Mouse (Mus musculus) hindbrain, embryonic 10.5 days (tissue): Measurements from ENCODE around the gene Hpcal1. TPM values are rescaled to one million over a fixed set of nuclear protein-coding genes. Genes with fewer than 3 reads are reported as not detected.

Experiments used
- DNase-seq: peaks from one replicate; pipeline ENCODE4 v3.0.0-alpha.2; 2017; ENCODE audit warnings: low spot score
- H3K27ac ChIP-seq: fragments of 300-500 bp; sonication (generic); 2 replicates; pipeline ENCODE4 v1.5.1; 2016; ENCODE audit warnings: mild to moderate bottlenecking, moderate library complexity
- H3K27me3 ChIP-seq: fragments of 300-500 bp; sonication (generic); 2 replicates; pipeline ENCODE4 v1.6.1; 2016; ENCODE audit warnings: mild to moderate bottlenecking; ENCODE audit not compliant: poor library complexity, insufficient read depth, severe bottlenecking
- H3K36me3 ChIP-seq: fragments of 300-500 bp; sonication (generic); 2 replicates; pipeline ENCODE4 v1.6.1; 2016; ENCODE audit warnings: mild to moderate bottlenecking, moderate library complexity
- H3K4me1 ChIP-seq: fragments of 300-500 bp; sonication (generic); replicated peaks from 2 replicates; pipeline ENCODE4 v1.6.1; 2016; ENCODE audit warnings: mild to moderate bottlenecking
- H3K4me3 ChIP-seq: fragments of 300-500 bp; sonication (generic); 2 replicates; pipeline ENCODE4 v1.5.1; 2016; ENCODE audit warnings: mild to moderate bottlenecking, moderate library complexity
- H3K9me3 ChIP-seq: fragments of 300-500 bp; sonication (generic); 2 replicates; pipeline ENCODE4 v1.6.1; 2016; ENCODE audit warnings: mild to moderate bottlenecking, moderate library complexity
- WGBS: fragments of 180-500 bp; shearing (Covaris S2); methylation state at CpG from one replicate; pipeline ENCODE4 v1.1.7; 2016; 5-methylcytosine and 5-hydroxymethylcytosine counted together
- polyA plus RNA-seq: library from polyadenylated mRNA; unstranded; fragments of >200 nt; fragmentation: Nextera tagmentation; extraction: Ambion mirVana; gene quantifications from 2 replicates; pipeline ENCODE4 v1.2.1, GENCODE M21; 2016

The Hpcal1 gene
- polyA plus RNA-seq, 1 experiment from 2014 or later = 39.9 TPM

- H3K27ac ChIP-seq = peak overlapping the region; percentile 35; the same call in 1 of the 2 replicates
- no peaks in the 10 kb centered on the region for H3K36me3 ChIP-seq
- no peak overlapping the region for H3K4me3 ChIP-seq
- H3K4me1 ChIP-seq = peaks cover 48% of the 10 kb centered on the region
- 33% methylated on average over 6 of the region's 6 CpGs for WGBS
- H3K27me3 ChIP-seq = no peaks in the 10 kb centered on the region
- no peaks in the 10 kb centered on the region for H3K9me3 ChIP-seq
- DNase-seq = no peak
Observed at GRCm38 (mm10) chr12:17738473-17738872, 47.8 kb downstream of the Hpcal1 start.

DNA sequence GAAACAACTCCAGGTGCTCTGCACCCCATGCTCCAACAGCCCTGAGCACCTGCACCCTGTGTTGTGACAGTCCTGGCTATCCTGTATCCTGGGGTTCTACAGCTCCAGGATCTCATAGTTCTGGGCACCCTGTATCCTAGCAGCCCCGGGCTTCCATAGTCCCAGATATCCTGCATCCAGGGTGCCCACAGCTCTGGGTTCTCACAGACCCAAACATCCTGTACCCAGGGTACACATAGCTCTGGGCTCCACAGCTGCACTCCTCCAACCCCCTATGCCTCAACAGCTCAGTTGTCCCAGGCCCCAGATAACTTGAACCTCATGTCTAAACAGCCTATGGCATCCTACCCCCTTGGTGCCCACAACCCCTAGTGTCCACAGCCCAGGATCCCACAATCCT lies 49.6 kb downstream of the Hpcal1 start:
- Histone ChIP-seq H3K27ac (no peak overlapping the region), H3K4me1 (peaks cover 50% of the 10 kb centered on the region), H3K9me3 (no peaks in the 10 kb centered on the region), H3K27me3 (no peaks in the 10 kb centered on the region), H3K36me3 (no peaks in the 10 kb centered on the region), H3K4me3 (no peak overlapping the region)
- DNase-seq = no peak
- WGBS = 87% methylated on average over 1 of the region's 1 CpGs

GRCm38 (mm10) chr12:17741637-17742364 lies 51.1 kb downstream of the Hpcal1 start:
- Histone ChIP-seq H3K4me1 (peaks cover 63% of the 10 kb centered on the region), H3K9me3 (no peaks in the 10 kb centered on the region), H3K27ac (no peak overlapping the region), H3K4me3 (no peak overlapping the region), H3K36me3 (no peaks in the 10 kb centered on the region), H3K27me3 (no peaks in the 10 kb centered on the region)
- no peak for DNase-seq
- WGBS = 81% methylated on average over 17 of the region's 17 CpGs

DNA sequence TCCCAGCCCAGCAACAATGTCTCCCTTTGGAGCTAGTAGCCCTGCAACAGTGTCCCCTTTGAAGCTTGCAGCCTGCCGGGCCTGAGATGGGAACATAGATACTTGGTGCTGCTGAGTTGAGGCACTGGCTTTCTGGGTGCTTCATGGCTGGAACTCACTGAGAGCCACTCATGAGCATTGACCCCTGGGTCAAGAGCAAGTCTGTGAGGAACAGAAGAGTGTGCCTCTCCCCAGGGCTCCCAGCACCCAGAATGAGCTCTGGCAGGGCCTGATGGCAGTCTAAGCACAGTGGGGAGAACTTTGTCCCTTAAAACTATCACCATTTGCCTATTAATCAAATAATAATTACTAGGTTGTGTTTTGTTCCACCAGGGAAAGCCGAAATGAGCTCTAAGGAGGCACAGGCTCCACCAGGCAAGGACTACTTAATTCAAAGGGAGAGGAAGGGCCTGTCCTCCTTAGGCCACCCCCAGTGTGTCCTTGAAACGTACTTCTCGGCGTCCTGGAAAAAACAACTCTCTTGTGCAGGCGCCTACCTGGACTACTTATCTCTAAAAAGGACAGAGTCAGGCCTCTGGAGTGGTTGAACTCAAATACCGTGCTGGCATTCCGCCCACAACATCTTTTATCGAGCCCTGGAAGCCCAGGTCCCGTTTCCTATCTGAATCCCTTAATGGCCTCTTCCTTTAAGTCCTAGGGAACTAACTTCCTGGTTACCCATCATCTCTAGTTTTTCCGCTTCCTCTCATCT lies 52.1 kb downstream of the Hpcal1 start:
- 82% methylated on average over 11 of the region's 11 CpGs for WGBS
- no peaks in the 10 kb centered on the region for H3K9me3 ChIP-seq

DNA sequence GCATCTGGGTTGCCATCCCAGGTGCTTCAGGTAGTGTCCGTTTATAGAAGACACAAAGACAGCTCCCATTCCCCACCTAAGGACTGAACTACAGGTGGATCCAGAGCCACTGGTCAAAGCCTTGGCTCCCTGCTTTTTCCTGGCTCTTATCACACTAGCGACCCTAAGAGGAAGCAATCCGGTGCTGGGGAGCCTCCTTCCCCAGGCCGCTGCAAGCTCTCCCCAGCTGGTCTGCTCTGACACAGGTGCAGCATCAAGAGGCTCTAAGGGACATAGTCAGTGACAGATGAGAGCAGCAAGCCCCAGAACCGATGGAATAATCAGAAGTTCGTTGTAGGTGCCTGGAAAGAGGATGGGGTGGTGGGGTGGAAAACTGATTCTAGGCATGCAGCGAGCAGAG lies 54.8 kb downstream of the Hpcal1 start:
- H3K4me3 ChIP-seq = no peak overlapping the region
- no peaks in the 10 kb centered on the region for H3K36me3 ChIP-seq
- peaks cover 66% of the 10 kb centered on the region for H3K4me1 ChIP-seq
- H3K9me3 ChIP-seq = no peaks in the 10 kb centered on the region
- no peaks in the 10 kb centered on the region for H3K27me3 ChIP-seq
- no peak for DNase-seq
- H3K27ac ChIP-seq = no peak overlapping the region; the same call in 1 of the 2 replicates
- WGBS = 76% methylated on average over 7 of the region's 7 CpGs

More for the DNA sequence above, 52.1 kb downstream of the Hpcal1 start:
- Histone ChIP-seq H3K4me1 (peaks cover 63% of the 10 kb centered on the region), H3K27me3 (no peaks in the 10 kb centered on the region), H3K4me3 (no peak overlapping the region), H3K36me3 (no peaks in the 10 kb centered on the region), H3K27ac (peak overlapping the region; percentile 12; the same call in 1 of the 2 replicates)
- DNase-seq = no peak

- Histone ChIP-seq H3K9me3 (no peaks in the 10 kb centered on the region), H3K4me1 (peaks cover 67% of the 10 kb centered on the region), H3K27me3 (no peaks in the 10 kb centered on the region), H3K27ac (peak overlapping the region; percentile 76), H3K4me3 (no peak overlapping the region), H3K36me3 (no peaks in the 10 kb centered on the region)
- peak; percentile 39 for DNase-seq
- 4% methylated on average over 3 of the region's 3 CpGs for WGBS
Observed at GRCm38 (mm10) chr12:17746725-17747124, 56.1 kb downstream of the Hpcal1 start.

GRCm38 (mm10) chr12:17747191-17748154 lies 56.8 kb downstream of the Hpcal1 start:
- Histone ChIP-seq H3K36me3 (no peaks in the 10 kb centered on the region), H3K27ac (peak overlapping the region; percentile 76), H3K27me3 (no peaks in the 10 kb centered on the region), H3K4me3 (no peak overlapping the region), H3K4me1 (peaks cover 63% of the 10 kb centered on the region), H3K9me3 (no peaks in the 10 kb centered on the region)
- no peak for DNase-seq
- WGBS = 37% methylated on average over 10 of the region's 10 CpGs

- peak overlapping the region; percentile 76 for H3K27ac ChIP-seq
Observed at GRCm38 (mm10) chr12:17748155-17748529, 57.5 kb downstream of the Hpcal1 start.

DNA sequence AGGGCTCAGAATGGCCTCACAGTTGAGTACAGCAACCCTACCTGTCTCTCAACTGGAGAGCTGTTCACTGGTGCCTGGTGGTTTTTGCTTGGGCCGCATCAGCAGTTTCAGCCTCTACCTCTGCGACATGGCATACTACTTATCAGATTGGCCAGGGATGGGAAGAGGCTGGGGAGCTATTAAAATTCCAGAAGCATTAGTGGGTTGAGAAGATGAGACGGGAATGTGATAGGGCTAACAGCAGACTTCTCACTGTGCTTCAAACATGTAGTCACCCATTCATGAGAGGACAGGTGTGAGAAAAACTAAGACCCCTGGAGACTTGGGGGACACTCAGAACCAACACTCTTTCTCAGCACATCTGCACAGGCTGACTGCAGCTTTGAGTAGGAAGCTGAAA lies 59.1 kb downstream of the Hpcal1 start:
- Histone ChIP-seq H3K36me3 (no peaks in the 10 kb centered on the region), H3K27ac (no peak overlapping the region), H3K9me3 (no peaks in the 10 kb centered on the region), H3K4me3 (no peak overlapping the region), H3K4me1 (peaks cover 72% of the 10 kb centered on the region), H3K27me3 (no peaks in the 10 kb centered on the region)
- DNase-seq = no peak
- 84% methylated on average over 3 of the region's 3 CpGs for WGBS

More at GRCm38 (mm10) chr12:17748155-17748529, 57.5 kb downstream of the Hpcal1 start:
- 30% methylated on average over 4 of the region's 4 CpGs for WGBS
- Histone ChIP-seq H3K36me3 (no peaks in the 10 kb centered on the region), H3K9me3 (no peaks in the 10 kb centered on the region), H3K27me3 (no peaks in the 10 kb centered on the region), H3K4me3 (no peak overlapping the region), H3K4me1 (peaks cover 67% of the 10 kb centered on the region)
- no peak for DNase-seq

- 65% methylated on average over 4 of the region's 4 CpGs for WGBS
Observed at GRCm38 (mm10) chr12:17750500-17750899, 59.8 kb downstream of the Hpcal1 start.

GRCm38 (mm10) chr12:17752828-17753227 lies 62.2 kb downstream of the Hpcal1 start:
- WGBS = 42% methylated on average over 5 of the region's 5 CpGs

More at GRCm38 (mm10) chr12:17750500-17750899, 59.8 kb downstream of the Hpcal1 start:
- Histone ChIP-seq H3K36me3 (no peaks in the 10 kb centered on the region), H3K9me3 (no peaks in the 10 kb centered on the region), H3K4me1 (peaks cover 66% of the 10 kb centered on the region), H3K27ac (peak overlapping the region; percentile 35; the same call in 1 of the 2 replicates), H3K4me3 (no peak overlapping the region), H3K27me3 (no peaks in the 10 kb centered on the region)
- DNase-seq = no peak

GRCm38 (mm10) chr12:17754771-17755170 lies 64.1 kb downstream of the Hpcal1 start:
- WGBS = 92% methylated on average over 1 of the region's 1 CpGs
- H3K4me1 ChIP-seq = peaks cover 30% of the 10 kb centered on the region
- no peaks in the 10 kb centered on the region for H3K27me3 ChIP-seq
- H3K27ac ChIP-seq = no peak overlapping the region
- no peak for DNase-seq
- H3K4me3 ChIP-seq = no peak overlapping the region
- H3K9me3 ChIP-seq = no peaks in the 10 kb centered on the region
- H3K36me3 ChIP-seq = 0 out of 2 replicates have a peak, but pooled peaks cover 6% of the 10 kb centered on the region

More at GRCm38 (mm10) chr12:17752828-17753227, 62.2 kb downstream of the Hpcal1 start:
- Histone ChIP-seq H3K36me3 (0 out of 2 replicates have a peak, but pooled peaks cover 5% of the 10 kb centered on the region), H3K27me3 (no peaks in the 10 kb centered on the region), H3K4me3 (no peak overlapping the region), H3K4me1 (peaks cover 43% of the 10 kb centered on the region), H3K27ac (peak overlapping the region; percentile 71), H3K9me3 (no peaks in the 10 kb centered on the region)
- no peak for DNase-seq
